Mouse (Mus musculus): Measurements from ENCODE around the gene Ccdc103. TPM values are rescaled to one million over a fixed set of nuclear protein-coding genes. Genes with fewer than 3 reads are reported as not detected.

Ccdc103 gene
- total RNA-seq, 1 experiment from 2014 or later = not detected

Other genes starting within 250 kb of the Ccdc103 start
- gene Meioc, start 217.5 kb upstream of the Ccdc103 start, total RNA-seq (2017) = not detected in 2 replicates
- 41.4 and 43.8 TPM in 2 replicates for gene Ccdc43, start 183.4 kb upstream of the Ccdc103 start, total RNA-seq (2017)
- gene Adam11, start 119.8 kb upstream of the Ccdc103 start, total RNA-seq (2017) = 0.46 and 1.1 TPM in 2 replicates
- not detected in 2 replicates for gene Gjc1, start 61.5 kb upstream of the Ccdc103 start, total RNA-seq (2017)
- gene Higd1b, start 45.4 kb upstream of the Ccdc103 start, total RNA-seq (2017) = not detected in 2 replicates
- gene Eftud2, start 219 bp upstream of the Ccdc103 start, total RNA-seq (2017) = 143 and 191 TPM in 2 replicates
- gene Fam187a, start 4.0 kb downstream of the Ccdc103 start, total RNA-seq (2017) = not detected in 2 replicates
- gene Gfap, start 19.7 kb downstream of the Ccdc103 start, total RNA-seq (2017) = 0.37 TPM in 1 of 2 replicates, not detected in the other
- gene Kif18b, start 43.9 kb downstream of the Ccdc103 start, total RNA-seq (2017) = 16.2 and 17.3 TPM in 2 replicates
- not detected in 2 replicates for gene C1ql1, start 65.5 kb downstream of the Ccdc103 start, total RNA-seq (2017)
- 32.2 and 37.7 TPM in 2 replicates for gene Nmt1, start 147.0 kb downstream of the Ccdc103 start, total RNA-seq (2017)
- 13.2 and 18.7 TPM in 2 replicates for gene Dcakd, start 147.1 kb downstream of the Ccdc103 start, total RNA-seq (2017)
- 0.27 and 3.6 TPM in 2 replicates for gene Plcd3, start 220.5 kb downstream of the Ccdc103 start, total RNA-seq (2017)
- gene Acbd4, start 220.5 kb downstream of the Ccdc103 start, total RNA-seq (2017) = 9.2 and 9.3 TPM in 2 replicates
- gene Hexim1, start 235.0 kb downstream of the Ccdc103 start, total RNA-seq (2017) = 26.6 and 28.0 TPM in 2 replicates

All from common myeloid progenitor, adult 5-6 weeks (primary cell).